Mouse (Mus musculus) liver, embryonic 16.5 days (tissue): ENCODE results near the gene Ifnl3. TPM values are rescaled to one million over a fixed set of nuclear protein-coding genes. Genes with fewer than 3 reads are reported as not detected.
"Not testable (repeated sequence)": the region's sequence is repeated elsewhere in the genome, so short reads cannot be mapped to it uniquely, and the experiment has no call there.

Experiments used
- ATAC-seq: fragments of 200-750 bp; cut with Nextera tagmentation; 2 replicates; pipeline ENCODE4 v1.8.0; 2017; ENCODE audit warnings: low read depth, mild to moderate bottlenecking, moderate number of reproducible peaks, moderate library complexity
- H3K27ac ChIP-seq: fragments of 300-500 bp; sonication (generic); 2 replicates; pipeline ENCODE4 v1.5.1; 2014; ENCODE audit warnings: mild to moderate bottlenecking, low read length
- H3K27me3 ChIP-seq: fragments of 300-500 bp; sonication (generic); 2 replicates; pipeline ENCODE4 v1.6.1; 2014; ENCODE audit warnings: low read depth, low read length, mixed read lengths; ENCODE audit not compliant: control insufficient read depth, insufficient read depth
- H3K36me3 ChIP-seq: fragments of 300-500 bp; sonication (generic); 2 replicates; pipeline ENCODE4 v1.6.1; 2014; ENCODE audit warnings: mild to moderate bottlenecking; ENCODE audit not compliant: control insufficient read depth, insufficient read depth
- H3K4me1 ChIP-seq: fragments of 300-500 bp; sonication (generic); 2 replicates; pipeline ENCODE4 v1.6.1; 2014; ENCODE audit warnings: low read depth, low read length, mixed read lengths; ENCODE audit not compliant: control insufficient read depth
- H3K4me2 ChIP-seq: fragments of 300-500 bp; sonication (generic); 2 replicates; pipeline ENCODE4 v1.6.1; 2014; ENCODE audit warnings: low read depth, low read length, mixed read lengths
- H3K4me3 ChIP-seq: fragments of 300-500 bp; sonication (generic); 2 replicates; pipeline ENCODE4 v1.5.1; 2014; ENCODE audit warnings: low read depth, mild to moderate bottlenecking, low read length
- H3K9ac ChIP-seq: fragments of 300-500 bp; sonication (generic); 2 replicates; pipeline ENCODE4 v1.6.1; 2014; ENCODE audit warnings: low read depth, low read length
- H3K9me3 ChIP-seq: fragments of 300-500 bp; sonication (generic); replicated peaks from 2 replicates; pipeline ENCODE4 v1.6.1; 2016; ENCODE audit warnings: low read length; ENCODE audit not compliant: control insufficient read depth
- WGBS: fragments of 180-500 bp; shearing (Covaris S2); extraction: QIAGEN DNeasy Blood & Tissue Kit; methylation state at CpG from one replicate; pipeline ENCODE4 v1.1.7; 2014; ENCODE audit not compliant: insufficient replicate concordance; 5-methylcytosine and 5-hydroxymethylcytosine counted together
- polyA plus RNA-seq: library from polyadenylated mRNA; unstranded; fragments of >200 nt; fragmentation: Nextera tagmentation; extraction: Ambion mirVana; gene quantifications from 2 replicates; pipeline ENCODE4 v1.2.1, GENCODE M21; 2015

The Ifnl3 gene
- polyA plus RNA-seq, 1 experiment from 2014 or later = not detected

DNA sequence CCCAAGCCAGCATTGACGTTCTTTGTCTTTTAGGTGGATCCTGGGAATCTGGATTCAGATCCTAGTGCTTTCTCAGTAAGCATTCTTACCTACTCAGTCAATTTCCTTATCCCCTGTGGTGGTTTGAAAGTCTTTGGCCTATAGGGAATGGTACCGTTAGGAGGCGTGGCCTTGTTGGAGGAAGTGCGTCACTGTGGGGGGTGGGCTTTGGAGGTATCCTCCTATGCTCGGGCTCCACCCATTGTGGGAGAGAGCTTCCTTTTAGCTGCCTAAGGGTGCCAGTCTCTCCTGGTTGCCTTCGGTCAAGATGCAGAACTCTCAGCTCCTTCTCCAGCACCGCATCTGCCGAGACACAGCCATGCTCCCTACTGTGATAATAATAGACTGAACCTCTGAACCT, 30.3 kb upstream of the Ifnl3 start:
- Histone ChIP-seq H3K9me3 (no peaks in the 10 kb centered on the region), H3K4me3 (no peak overlapping the region), H3K4me2 (no peak overlapping the region), H3K9ac (no peak overlapping the region), H3K36me3 (no peaks in the 10 kb centered on the region), H3K27me3 (no peaks in the 10 kb centered on the region; the same call in none of the 2 replicates), H3K4me1 (no peaks in the 10 kb centered on the region), H3K27ac (no peak overlapping the region)
- no peak for ATAC-seq
- WGBS = 69% methylated on average over 8 of the region's 8 CpGs

DNA sequence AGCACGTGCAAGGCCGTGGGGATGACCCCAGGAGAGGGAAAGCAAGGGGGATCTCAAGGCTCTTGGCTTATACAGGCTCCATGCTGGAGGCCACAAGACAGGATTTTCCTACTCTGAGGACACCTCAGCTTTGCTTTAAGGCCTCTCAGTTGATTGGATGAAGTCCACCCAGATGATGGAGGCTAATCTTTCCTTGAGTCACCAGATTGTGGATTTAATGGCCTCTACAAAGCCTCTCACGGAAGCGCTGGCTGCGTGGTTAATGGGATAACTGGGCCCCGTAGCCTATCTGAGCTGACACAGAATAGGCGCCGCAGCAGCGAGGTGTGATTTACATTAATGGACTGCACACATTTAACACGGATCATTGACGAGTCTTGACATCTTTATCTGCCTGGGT, 27.2 kb upstream of the Ifnl3 start:
- WGBS = 61% methylated on average over 11 of the region's 11 CpGs
- Histone ChIP-seq H3K9ac (no peak overlapping the region), H3K4me2 (no peak overlapping the region), H3K9me3 (no peaks in the 10 kb centered on the region), H3K36me3 (no peaks in the 10 kb centered on the region), H3K27me3 (no peaks in the 10 kb centered on the region), H3K4me3 (no peak overlapping the region), H3K27ac (no peak overlapping the region), H3K4me1 (no peaks in the 10 kb centered on the region)
- ATAC-seq = no peak

DNA sequence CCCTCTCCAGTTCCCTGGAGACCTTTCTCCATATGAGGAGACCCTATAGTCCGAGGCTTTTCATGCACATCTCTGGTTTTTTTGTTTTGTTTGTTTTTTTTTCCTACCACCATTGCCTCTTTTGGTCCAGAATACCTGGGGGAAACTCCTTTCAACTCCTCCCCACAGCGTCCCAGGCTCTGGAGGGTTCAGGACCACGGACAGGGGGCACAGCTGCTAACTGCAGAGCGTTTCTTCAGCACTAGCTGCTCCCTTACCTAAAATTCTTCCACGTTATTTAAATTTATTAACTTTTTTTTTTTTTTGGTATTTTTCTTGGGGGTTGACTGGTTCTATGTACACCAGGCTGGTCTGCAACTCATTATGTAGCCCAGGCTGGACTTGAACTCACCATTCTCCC, 17.1 kb upstream of the Ifnl3 start:
- WGBS = 3% methylated on average over 5 of the region's 5 CpGs
- H3K27ac ChIP-seq = no peak overlapping the region
- H3K4me3 ChIP-seq = no peak overlapping the region
- H3K27me3 ChIP-seq = no peaks in the 10 kb centered on the region
- no peak for ATAC-seq
- H3K9ac ChIP-seq = no peak overlapping the region
- H3K4me1 ChIP-seq = no peaks in the 10 kb centered on the region
- H3K36me3 ChIP-seq = no peaks in the 10 kb centered on the region
- H3K9me3 ChIP-seq = no peaks in the 10 kb centered on the region; the same call in 1 of the 2 replicates
- H3K4me2 ChIP-seq = no peak overlapping the region

DNA sequence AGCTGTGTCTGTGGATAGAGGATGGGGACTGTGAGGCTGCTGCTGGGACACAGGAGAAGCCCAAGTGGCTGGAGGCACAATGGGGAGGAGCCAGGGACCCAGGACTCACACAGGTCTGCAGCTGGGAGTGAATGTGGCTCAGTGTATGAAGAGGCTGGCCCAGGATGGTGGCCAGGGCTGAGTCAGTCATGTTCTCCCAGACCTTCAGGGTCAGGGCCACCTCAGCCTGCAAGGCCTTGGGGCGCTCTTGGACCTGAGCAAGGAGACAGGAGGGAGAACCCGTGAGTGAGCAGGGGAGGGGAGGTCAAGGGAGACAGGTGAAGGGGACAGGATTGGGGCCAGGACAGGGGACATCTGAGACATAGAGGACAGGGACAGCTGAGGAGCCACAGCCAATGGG, 13.5 kb upstream of the Ifnl3 start:
- H3K9me3 ChIP-seq, H3K27ac ChIP-seq, H3K4me3 ChIP-seq, H3K9ac ChIP-seq, H3K27me3 ChIP-seq, H3K4me1 ChIP-seq, ATAC-seq, H3K36me3 ChIP-seq, H3K4me2 ChIP-seq: not testable (repeated sequence)
- WGBS = 80% methylated on average over 1 of the region's 2 CpGs

DNA sequence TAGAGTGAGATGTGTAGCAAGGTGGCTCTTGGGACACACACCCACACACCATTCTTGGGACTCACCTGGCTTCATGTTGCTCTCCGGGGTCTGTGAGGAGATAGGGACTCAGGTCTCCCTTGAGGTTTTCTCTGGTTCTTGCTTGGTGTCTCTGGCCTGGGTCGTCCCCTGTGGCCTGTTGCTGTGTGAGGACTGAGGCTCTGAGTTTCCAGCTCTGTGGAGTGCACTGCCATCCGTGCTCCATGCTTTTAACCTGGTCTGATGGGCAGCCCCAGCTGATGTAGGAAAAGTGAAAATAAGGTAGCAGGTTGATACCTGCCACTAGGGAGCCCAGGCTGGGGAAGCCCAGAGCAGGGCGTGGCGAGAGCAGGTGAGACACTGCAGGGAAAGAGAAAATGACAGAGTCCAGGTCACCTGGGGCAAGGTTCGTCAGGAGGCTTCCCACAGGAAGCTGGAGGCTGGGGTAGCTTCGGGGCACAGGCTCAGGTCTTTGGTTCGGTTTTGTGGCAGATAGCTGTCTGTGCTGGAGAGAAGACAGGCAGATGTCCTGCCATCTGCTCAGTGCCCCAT, 12.1 kb upstream of the Ifnl3 start, which contains the start of gene Ifnl2:
TSS of gene Ifnl2 (minus strand) at position 51 of the 570 bp plus-strand sequence.
- not testable (repeated sequence) for H3K9me3 ChIP-seq, H3K27me3 ChIP-seq, H3K9ac ChIP-seq, H3K4me2 ChIP-seq, ATAC-seq, H3K4me1 ChIP-seq, H3K27ac ChIP-seq, H3K36me3 ChIP-seq, H3K4me3 ChIP-seq
- WGBS = 45% methylated on average over 8 of the region's 8 CpGs

DNA sequence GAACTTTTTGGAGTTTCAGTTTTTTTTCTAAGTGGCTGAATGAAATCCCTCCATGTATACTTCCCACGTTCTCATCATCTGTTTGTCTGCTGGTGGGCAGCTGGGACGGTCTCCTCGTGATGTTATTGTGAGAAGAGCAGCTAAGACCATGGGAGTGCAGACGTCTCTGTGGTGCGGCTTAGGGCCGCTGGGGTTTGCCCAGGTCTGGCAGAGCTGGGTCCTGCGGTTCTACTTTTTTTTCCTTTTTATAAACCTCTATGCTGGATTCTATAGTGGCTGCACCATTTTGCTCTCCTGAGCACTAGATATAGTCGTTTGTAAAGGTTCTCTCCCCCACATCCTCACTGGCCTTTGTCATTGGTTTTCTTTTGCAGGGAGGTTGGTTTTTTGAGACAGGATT, 11.2 kb upstream of the Ifnl3 start:
- ATAC-seq = no peak
- Histone ChIP-seq H3K27me3 (no peaks in the 10 kb centered on the region), H3K36me3 (no peaks in the 10 kb centered on the region), H3K27ac (no peak overlapping the region), H3K4me1 (no peaks in the 10 kb centered on the region), H3K9me3 (no peaks in the 10 kb centered on the region), H3K4me3 (no peak overlapping the region), H3K4me2 (no peak overlapping the region), H3K9ac (no peak overlapping the region)
- WGBS = 55% methylated on average over 8 of the region's 8 CpGs

DNA sequence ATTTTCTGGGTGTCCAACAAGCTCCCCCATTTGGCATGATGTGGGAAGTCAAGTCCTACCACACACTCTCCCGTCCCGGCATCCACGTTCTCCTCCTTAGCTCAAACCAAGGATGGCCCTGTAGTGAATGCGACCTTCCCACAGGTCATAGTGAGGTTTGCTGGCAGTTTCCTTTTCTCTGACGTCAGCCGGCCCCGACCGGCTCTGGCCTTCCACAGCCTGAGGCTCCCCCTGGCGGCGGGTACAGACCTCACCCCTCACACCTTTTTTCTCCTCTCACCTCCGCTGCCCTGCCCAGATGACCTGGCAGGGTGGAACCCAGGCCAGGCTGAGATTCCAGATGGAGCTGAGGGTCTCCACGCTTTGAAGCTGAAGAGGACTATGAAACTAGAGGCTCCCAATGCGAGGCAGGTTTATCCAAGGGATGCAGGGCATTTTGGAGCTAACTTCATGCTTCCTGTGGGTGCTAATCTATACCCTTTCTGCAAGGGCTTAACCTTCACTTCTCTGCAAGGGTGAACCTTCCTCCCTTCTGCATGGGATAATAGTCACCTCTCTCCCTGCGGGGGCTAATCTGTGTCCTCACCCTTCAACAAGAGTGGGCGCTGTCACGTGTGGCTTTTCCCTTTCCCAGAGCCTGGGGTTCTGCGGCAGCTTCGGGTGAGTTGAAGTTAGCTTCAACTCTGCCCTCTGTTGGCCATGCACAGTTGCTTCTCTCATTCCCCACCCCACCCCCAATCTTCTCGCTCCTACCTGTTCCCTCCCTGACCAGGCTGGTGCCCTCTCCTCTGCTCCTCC, 5.5 kb downstream of the Ifnl3 start:
- H3K9ac ChIP-seq = no peak overlapping the region
- no peaks in the 10 kb centered on the region for H3K36me3 ChIP-seq
- WGBS = 3% methylated on average over 19 of the region's 19 CpGs
- no peaks in the 10 kb centered on the region for H3K9me3 ChIP-seq
- no peaks in the 10 kb centered on the region for H3K27me3 ChIP-seq
- H3K27ac ChIP-seq = no peak overlapping the region
- no peaks in the 10 kb centered on the region for H3K4me1 ChIP-seq
- H3K4me2 ChIP-seq = 0 out of 2 replicates have a peak overlapping the region, but pooled peaks have one; percentile 19
- H3K4me3 ChIP-seq = no peak overlapping the region
- peak; percentile 64 for ATAC-seq

DNA sequence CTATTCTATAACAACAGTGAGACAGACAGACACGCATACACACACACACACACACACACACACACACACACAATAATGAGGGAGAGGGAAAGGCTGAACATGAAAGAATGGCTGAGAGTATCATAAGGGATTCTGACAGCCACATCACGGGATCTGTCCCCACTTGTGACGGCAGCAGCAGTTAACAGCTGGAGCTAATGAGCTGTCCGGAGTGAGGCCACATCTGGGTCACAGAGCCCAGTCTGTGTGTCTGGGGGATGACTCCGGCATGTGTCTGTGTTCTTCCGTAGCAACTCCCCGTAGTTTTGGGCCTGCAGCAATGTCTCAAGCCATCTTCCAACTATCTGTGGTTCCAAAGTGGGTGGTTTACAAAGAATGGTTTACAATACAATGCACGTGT, 9.4 kb downstream of the Ifnl3 start:
- Histone ChIP-seq H3K9ac (no peak overlapping the region), H3K4me1 (no peaks in the 10 kb centered on the region), H3K36me3 (no peaks in the 10 kb centered on the region), H3K9me3 (no peaks in the 10 kb centered on the region), H3K4me3 (no peak overlapping the region), H3K4me2 (no peak overlapping the region), H3K27me3 (no peaks in the 10 kb centered on the region), H3K27ac (no peak overlapping the region)
- WGBS = 74% methylated on average over 8 of the region's 8 CpGs
- ATAC-seq = no peak

DNA sequence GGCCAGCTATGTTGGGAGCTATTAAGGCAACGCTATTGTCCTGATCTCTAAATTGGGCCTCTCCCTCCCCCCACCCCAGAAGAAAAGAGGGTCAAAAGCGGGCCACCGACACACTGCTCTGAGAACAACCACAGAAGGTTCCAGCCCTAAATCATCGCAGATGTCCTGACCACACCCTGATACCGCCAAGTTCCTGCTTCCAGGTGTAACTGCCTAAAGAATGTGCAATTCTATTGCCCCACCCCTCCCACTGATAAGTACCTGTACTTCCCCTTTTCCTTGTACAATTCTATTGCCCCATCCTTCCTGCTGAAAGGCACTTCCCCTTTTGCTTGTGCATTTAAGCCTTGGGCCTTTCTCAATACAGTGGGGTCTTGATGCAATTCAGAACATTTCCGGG, 16.2 kb downstream of the Ifnl3 start:
- 67% methylated on average over 6 of the region's 6 CpGs for WGBS

More for the DNA sequence above, 16.2 kb downstream of the Ifnl3 start:
- H3K4me3 ChIP-seq, H3K9me3 ChIP-seq, ATAC-seq, H3K27ac ChIP-seq, H3K4me1 ChIP-seq, H3K4me2 ChIP-seq, H3K27me3 ChIP-seq, H3K36me3 ChIP-seq, H3K9ac ChIP-seq: not testable (repeated sequence)
